Mouse (Mus musculus) limb, embryonic 13.5 days (tissue): ENCODE data around the gene Gm7682. TPM values are rescaled to one million over a fixed set of nuclear protein-coding genes. Genes with fewer than 3 reads are reported as not detected.
"Not testable (repeated sequence)": the region's sequence is repeated elsewhere in the genome, so short reads cannot be mapped to it uniquely, and the experiment has no call there.

Source experiments
- ATAC-seq: fragments of 200-750 bp; cut with Nextera tagmentation; 2 replicates; pipeline ENCODE4 v1.8.0; 2017; ENCODE audit warnings: low read depth, moderate number of reproducible peaks, moderate TSS enrichment; ENCODE audit not compliant: low FRiP score
- H3K27ac ChIP-seq: fragments of 300-500 bp; sonication (generic); 2 replicates; pipeline ENCODE4 v1.5.1; 2015; ENCODE audit warnings: inconsistent platforms, mild to moderate bottlenecking, moderate library complexity
- H3K27me3 ChIP-seq: fragments of 300-500 bp; sonication (generic); 2 replicates; pipeline ENCODE4 v1.6.1; 2015; ENCODE audit warnings: mild to moderate bottlenecking, inconsistent platforms
- H3K36me3 ChIP-seq: fragments of 300-500 bp; sonication (generic); 2 replicates; pipeline ENCODE4 v1.6.1; 2015; ENCODE audit warnings: inconsistent platforms, mild to moderate bottlenecking, moderate library complexity
- H3K4me1 ChIP-seq: fragments of 300-500 bp; sonication (generic); 2 replicates; pipeline ENCODE4 v1.6.1; 2015; ENCODE audit warnings: inconsistent platforms
- H3K4me2 ChIP-seq: fragments of 300-500 bp; sonication (generic); replicated peaks from 2 replicates; pipeline ENCODE4 v1.6.1; 2015; ENCODE audit warnings: inconsistent platforms, mild to moderate bottlenecking, moderate library complexity
- H3K4me3 ChIP-seq: fragments of 300-500 bp; sonication (generic); 2 replicates; pipeline ENCODE4 v1.5.1; 2015; ENCODE audit warnings: moderate library complexity, mild to moderate bottlenecking, inconsistent platforms
- H3K9ac ChIP-seq: fragments of 300-500 bp; sonication (generic); 2 replicates; pipeline ENCODE4 v1.6.1; 2015; ENCODE audit warnings: mild to moderate bottlenecking, inconsistent platforms
- H3K9me3 ChIP-seq: fragments of 300-500 bp; sonication (generic); 2 replicates; pipeline ENCODE4 v1.6.1; 2016; ENCODE audit warnings: inconsistent platforms
- WGBS: fragments of 180-500 bp; shearing (Covaris S2); methylation state at CpG from one replicate; pipeline ENCODE4 v1.1.7; 2015; 5-methylcytosine and 5-hydroxymethylcytosine counted together
- polyA plus RNA-seq: library from polyadenylated mRNA; unstranded; fragments of >200 nt; fragmentation: Nextera tagmentation; extraction: Ambion mirVana; gene quantifications from 2 replicates; pipeline ENCODE4 v1.2.1, GENCODE M21; 2015

The Gm7682 gene
- polyA plus RNA-seq = not detected in 2 replicates

DNA sequence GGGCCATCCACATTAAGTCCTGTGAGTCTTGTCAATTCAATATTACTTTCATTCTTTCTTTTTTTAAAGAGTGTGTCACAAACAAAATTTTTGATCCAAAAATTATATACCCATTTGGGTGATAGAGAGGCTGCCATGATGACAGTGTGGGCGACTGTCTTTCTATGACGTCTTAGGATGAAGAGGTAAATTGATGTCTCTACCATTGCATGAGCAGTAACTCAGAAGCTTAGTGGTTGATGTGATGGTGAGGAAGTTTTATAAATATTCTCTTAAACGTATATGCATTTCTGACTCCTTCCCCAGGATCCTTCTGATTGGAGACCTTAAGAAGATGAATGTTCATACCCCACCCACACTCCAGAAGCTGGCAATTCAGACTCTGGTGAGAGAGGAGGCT, at the start of gene Gm7682:
TSS of gene Gm7682 (plus strand) at position 301 of the 400 bp plus-strand sequence.
- WGBS = no CpG with 5 or more reads among the region's 3 CpGs
- H3K36me3 ChIP-seq, H3K9ac ChIP-seq, H3K4me2 ChIP-seq, H3K4me1 ChIP-seq, H3K27me3 ChIP-seq, H3K9me3 ChIP-seq, H3K4me3 ChIP-seq, ATAC-seq, H3K27ac ChIP-seq: not testable (repeated sequence)

Other genes starting within 250 kb of the Gm7682 start
- not detected in 2 replicates for gene Gm3106, start 227.8 kb upstream of the Gm7682 start, polyA plus RNA-seq
- not detected in 2 replicates for gene A430089I19Rik, start 139.0 kb upstream of the Gm7682 start, polyA plus RNA-seq
- not detected in 2 replicates for gene Gm6502, start 131.3 kb upstream of the Gm7682 start, polyA plus RNA-seq
- gene AA792892, start 106.0 kb upstream of the Gm7682 start, polyA plus RNA-seq = not detected in 2 replicates
- not detected in 2 replicates for gene Gm3139, start 80.5 kb downstream of the Gm7682 start, polyA plus RNA-seq
- gene Gm3147, start 170.6 kb downstream of the Gm7682 start, polyA plus RNA-seq = not detected in 2 replicates
- gene Gm6509, start 178.2 kb downstream of the Gm7682 start, polyA plus RNA-seq = not detected in 2 replicates
- not detected in 2 replicates for gene Gm6205, start 202.6 kb downstream of the Gm7682 start, polyA plus RNA-seq